29 mouse cellular contexts compared by ENCODE assay signal in the genomic region with DNA sequence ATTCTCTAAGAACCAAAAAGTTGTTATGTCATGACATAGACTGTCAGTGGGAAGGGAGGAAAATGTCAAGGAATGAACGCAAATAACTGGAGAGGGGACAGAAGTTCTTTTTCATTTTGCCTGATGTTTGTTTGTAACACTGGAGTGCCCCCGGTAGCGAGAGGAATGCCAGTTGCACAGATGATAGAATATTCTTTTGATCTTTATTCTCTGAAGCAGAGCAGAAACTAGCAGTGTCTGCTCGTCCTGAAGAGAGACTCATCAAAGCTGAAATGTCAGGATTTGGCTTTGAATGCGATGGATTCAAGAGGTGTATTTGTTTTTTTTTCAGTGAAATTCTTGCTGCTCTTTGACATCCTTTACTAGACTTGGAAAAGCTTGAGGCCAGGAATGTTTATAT.
DNase-seq lines count a peak whose midpoint lies in the region; ATAC-seq and TF ChIP-seq lines count a peak whose summit lies in the region.
"Had no signal": no experiment of that assay in that cellular context is flagged by ENCODE, and none has a peak within 500 bp of the region (broad histone marks: within the 10 kb centered on the region; RNA-seq: fewer than 3 reads in every experiment).

No protein-coding gene starts in this region.

- ATAC-seq in midbrain, embryonic 15.5 days (replicated peaks): peak; percentile 74
- ATAC-seq in midbrain, postnatal 0 days (ENCODE audit: low FRiP score): no peak
- ATAC-seq: activated CD4-positive, CD25-positive, alpha-beta regulatory T cell, adult 4 months; CD4-positive, CD25-positive, alpha-beta regulatory T cell, adult 4 months; forebrain, embryonic 14.5 days; Patski had no signal

- peak overlapping the region; percentile 31; the same call in 1 of the 2 replicates for H3K27ac ChIP-seq in gastrocnemius, adult 2 months
- H3K27ac ChIP-seq in layer of hippocampus, adult 2 months: 0 out of 2 replicates have a peak overlapping the region, but pooled peaks have one; percentile 16
- H3K27ac ChIP-seq in midbrain, embryonic 15.5 days: no peak overlapping the region
- no peak overlapping the region for H3K27ac ChIP-seq in midbrain, postnatal 0 days (ENCODE audit: low read depth, low read length)
- H3K27ac ChIP-seq: embryonic facial prominence, embryonic 13.5 days; embryonic facial prominence, embryonic 15.5 days; forebrain, embryonic 10.5 days; forebrain, embryonic 12.5 days had no signal

- no peak for TF ChIP-seq POLR2A in brain, embryonic 14.5 days (IDR thresholded peaks at IDR 0.05; ENCODE audit: borderline replicate concordance, extremely low read depth, insufficient read depth, insufficient read length, poor library complexity, severe bottlenecking)

- DNase-seq in gastrocnemius, adult 2 months: no peak
- DNase-seq in gastrocnemius, postnatal 36 days: no peak
- no peak for DNase-seq in layer of hippocampus, adult 2 months (ENCODE audit: low spot score in 2 of 2)
- DNase-seq in layer of hippocampus, postnatal 10 days (ENCODE audit: low spot score in 2 of 2): no peak
- no peak for DNase-seq in midbrain, postnatal 0 days (ENCODE audit: low spot score)
- DNase-seq in brain, embryonic 14.5 days (ENCODE audit: low read depth): peak; percentile 36
- DNase-seq: adrenal gland, adult 8-10 months; adrenal gland, postnatal 14 days; adrenal gland, postnatal 36 days; B cell, adult 2 months; cerebellum, adult 11 months; cerebellum, adult 18-20 months; cerebellum, adult 8-10 months; cerebellum, adult 9-11 months; cerebellum, postnatal 14 days; cerebellum, postnatal 36 days; embryo, embryonic 11 days had no signal

- no peak overlapping the region for H3K9ac ChIP-seq in midbrain, embryonic 15.5 days
- no peak overlapping the region for H3K9ac ChIP-seq in midbrain, postnatal 0 days (replicated peaks; ENCODE audit: low read length, poor library complexity, severe bottlenecking)
- H3K9ac ChIP-seq: embryonic facial prominence, embryonic 13.5 days; embryonic facial prominence, embryonic 15.5 days; forebrain, embryonic 12.5 days had no signal

- no peaks in the 10 kb centered on the region for H3K9me3 ChIP-seq in midbrain, embryonic 15.5 days
- H3K9me3 ChIP-seq in midbrain, postnatal 0 days (ENCODE audit: low read length): no peaks in the 10 kb centered on the region
- H3K9me3 ChIP-seq: embryonic facial prominence, embryonic 13.5 days; embryonic facial prominence, embryonic 15.5 days; forebrain, embryonic 10.5 days; forebrain, embryonic 12.5 days; G1E had no signal

- H3K4me3 ChIP-seq in gastrocnemius, adult 2 months: no peak overlapping the region
- no peak overlapping the region for H3K4me3 ChIP-seq in layer of hippocampus, adult 2 months
- no peak overlapping the region for H3K4me3 ChIP-seq in midbrain, embryonic 15.5 days
- no peak overlapping the region for H3K4me3 ChIP-seq in midbrain, postnatal 0 days (ENCODE audit: low read depth, low read length)
- H3K4me3 ChIP-seq: embryonic facial prominence, embryonic 13.5 days; embryonic facial prominence, embryonic 15.5 days; erythroblast, embryonic 14.5 days; forebrain, embryonic 10.5 days; forebrain, embryonic 12.5 days had no signal

- H3K27me3 ChIP-seq in midbrain, embryonic 15.5 days (replicated peaks): no peaks in the 10 kb centered on the region
- H3K27me3 ChIP-seq in midbrain, postnatal 0 days (ENCODE audit: insufficient read depth, low read length): no peaks in the 10 kb centered on the region
- H3K27me3 ChIP-seq: CH12.LX; embryonic facial prominence, embryonic 13.5 days; embryonic facial prominence, embryonic 15.5 days; forebrain, embryonic 12.5 days; Patski had no signal

- H3K4me2 ChIP-seq in midbrain, embryonic 15.5 days: no peak overlapping the region
- no peak overlapping the region for H3K4me2 ChIP-seq in midbrain, postnatal 0 days (ENCODE audit: low read depth, low read length, poor library complexity, severe bottlenecking)
- H3K4me2 ChIP-seq: embryonic facial prominence, embryonic 13.5 days; embryonic facial prominence, embryonic 15.5 days; forebrain, embryonic 12.5 days had no signal

- WGBS in midbrain, embryonic 15.5 days: 34% methylated on average over 5 of the region's 5 CpGs
- WGBS in midbrain, postnatal 0 days: 27% methylated on average over 5 of the region's 5 CpGs

- intact Hi-C loops in gastrocnemius, adult 2 months (cut with DNase I): no loop called here
- intact Hi-C loops in gastrocnemius, postnatal 36 days (cut with DNase I): no loop called here

- no peaks in the 10 kb centered on the region for H3K36me3 ChIP-seq in midbrain, embryonic 15.5 days (replicated peaks)
- no peaks in the 10 kb centered on the region for H3K36me3 ChIP-seq in midbrain, postnatal 0 days (ENCODE audit: insufficient read depth, low read length)
- H3K36me3 ChIP-seq: embryonic facial prominence, embryonic 13.5 days; embryonic facial prominence, embryonic 15.5 days; forebrain, embryonic 12.5 days had no signal

- H3K4me1 ChIP-seq in midbrain, embryonic 15.5 days: peaks cover 9% of the 10 kb centered on the region; the same call in 1 of the 2 replicates
- H3K4me1 ChIP-seq in midbrain, postnatal 0 days (ENCODE audit: insufficient read depth, low read length): no peaks in the 10 kb centered on the region
- H3K4me1 ChIP-seq: embryonic facial prominence, embryonic 15.5 days had no signal

- no peak for TF ChIP-seq CTCF in gastrocnemius, adult 2 months (IDR thresholded peaks at IDR 0.05)
- no peak for TF ChIP-seq CTCF in layer of hippocampus, adult 2 months (conservative IDR thresholded peaks at IDR 0.05)
- no peak for TF ChIP-seq CTCF in midbrain, postnatal 0 days (IDR thresholded peaks at IDR 0.05)
- TF ChIP-seq CTCF in brain, embryonic 14.5 days (IDR thresholded peaks at IDR 0.05; ENCODE audit: borderline replicate concordance, extremely low read depth, insufficient read depth, insufficient read length): no peak

Comparison
In these comparisons a context has a peak if more than half of its experiments do, and no peak if none do; other contexts are left out.
1. H3K27ac ChIP-seq: peak in gastrocnemius, adult 2 months (single experiment) and layer of hippocampus, adult 2 months (single experiment); none in midbrain, embryonic 15.5 days (single experiment) and midbrain, postnatal 0 days (single experiment).